Mouse (Mus musculus): ENCODE results near the gene Baiap2l1. TPM values are rescaled to one million over a fixed set of nuclear protein-coding genes. Genes with fewer than 3 reads are reported as not detected.
A peak's percentile ranks its signal among the peaks of the same experiment; 100 is the strongest.

Gene Baiap2l1
- polyA plus RNA-seq, 1 experiment from 2014 or later = 0.16 TPM

- Histone ChIP-seq H3K79me2 (ENCODE audit: inconsistent target) (peaks cover 96% of the 10 kb centered on the region), H3K36me3 (ENCODE audit: inconsistent target) (peaks cover 46% of the 10 kb centered on the region), H3K4me3 (ENCODE audit: inconsistent target) (no peak overlapping the region), H3K27ac (no peak overlapping the region)
- 90% methylated on average over 8 of the region's 8 CpGs for WGBS (ENCODE audit: missing documents)
These were observed 90.2 kb downstream of the Baiap2l1 start for GRCm38 (mm10) chr5:144267535-144268241.

GRCm38 (mm10) chr5:144263496-144263895 is 94.4 kb downstream of the Baiap2l1 start:
- WGBS (ENCODE audit: missing documents) = 89% methylated on average over 12 of the region's 13 CpGs
- Histone ChIP-seq H3K79me2 (ENCODE audit: inconsistent target) (peaks cover 100% of the 10 kb centered on the region), H3K36me3 (ENCODE audit: inconsistent target) (peaks cover 82% of the 10 kb centered on the region), H3K4me3 (ENCODE audit: inconsistent target) (no peak overlapping the region), H3K27ac (no peak overlapping the region)

- Histone ChIP-seq H3K27ac (no peak overlapping the region), H3K4me3 (ENCODE audit: inconsistent target) (no peak overlapping the region), H3K79me2 (ENCODE audit: inconsistent target) (peaks cover 100% of the 10 kb centered on the region), H3K36me3 (ENCODE audit: inconsistent target) (peaks cover 82% of the 10 kb centered on the region)
- WGBS (ENCODE audit: missing documents) = 86% methylated on average over 7 of the region's 9 CpGs
These were observed 94.8 kb downstream of the Baiap2l1 start for GRCm38 (mm10) chr5:144263082-144263481.

- Histone ChIP-seq H3K79me2 (ENCODE audit: inconsistent target) (peaks cover 100% of the 10 kb centered on the region), H3K36me3 (ENCODE audit: inconsistent target) (peaks cover 82% of the 10 kb centered on the region), H3K4me3 (ENCODE audit: inconsistent target) (no peak overlapping the region), H3K27ac (no peak overlapping the region)
- 93% methylated on average over 5 of the region's 5 CpGs for WGBS (ENCODE audit: missing documents)
These were observed 96.1 kb downstream of the Baiap2l1 start for GRCm38 (mm10) chr5:144261829-144262228.

- Histone ChIP-seq H3K79me2 (ENCODE audit: inconsistent target) (peaks cover 100% of the 10 kb centered on the region), H3K36me3 (ENCODE audit: inconsistent target) (peaks cover 77% of the 10 kb centered on the region), H3K4me3 (ENCODE audit: inconsistent target) (no peak overlapping the region), H3K27ac (no peak overlapping the region)
- WGBS (ENCODE audit: missing documents) = 94% methylated on average over 9 of the region's 9 CpGs
These were observed 96.6 kb downstream of the Baiap2l1 start for GRCm38 (mm10) chr5:144261309-144261708.

- peaks cover 68% of the 10 kb centered on the region for H3K36me3 ChIP-seq (ENCODE audit: inconsistent target)
- H3K79me2 ChIP-seq (ENCODE audit: inconsistent target) = peaks cover 99% of the 10 kb centered on the region
- no peak overlapping the region for H3K27ac ChIP-seq
- 93% methylated on average over 8 of the region's 8 CpGs for WGBS (ENCODE audit: missing documents)
- H3K4me3 ChIP-seq (ENCODE audit: inconsistent target) = no peak overlapping the region
These were observed 97.4 kb downstream of the Baiap2l1 start for GRCm38 (mm10) chr5:144260464-144260863.

GRCm38 (mm10) chr5:144259228-144259627 is 98.7 kb downstream of the Baiap2l1 start:
- 95% methylated on average over 6 of the region's 6 CpGs for WGBS (ENCODE audit: missing documents)
- Histone ChIP-seq H3K36me3 (ENCODE audit: inconsistent target) (peaks cover 56% of the 10 kb centered on the region), H3K79me2 (ENCODE audit: inconsistent target) (peaks cover 88% of the 10 kb centered on the region), H3K27ac (peak overlapping the region; percentile 92; the same call in 1 of the 2 replicates), H3K4me3 (ENCODE audit: inconsistent target) (peak overlapping the region; percentile 62; the same call in 1 of the 2 replicates)

GRCm38 (mm10) chr5:144258687-144259086 is 99.2 kb downstream of the Baiap2l1 start:
- H3K4me3 ChIP-seq (ENCODE audit: inconsistent target) = peak overlapping the region; percentile 62; the same call in 1 of the 2 replicates
- 58% methylated on average over 2 of the region's 2 CpGs for WGBS (ENCODE audit: missing documents)
- H3K27ac ChIP-seq = peak overlapping the region; percentile 92
- peaks cover 88% of the 10 kb centered on the region for H3K79me2 ChIP-seq (ENCODE audit: inconsistent target)
- peaks cover 55% of the 10 kb centered on the region for H3K36me3 ChIP-seq (ENCODE audit: inconsistent target)

- Histone ChIP-seq H3K36me3 (ENCODE audit: inconsistent target) (peaks cover 51% of the 10 kb centered on the region), H3K4me3 (ENCODE audit: inconsistent target) (peak overlapping the region; percentile 62; the same call in 1 of the 2 replicates), H3K79me2 (ENCODE audit: inconsistent target) (peaks cover 88% of the 10 kb centered on the region), H3K27ac (peak overlapping the region; percentile 92)
- WGBS (ENCODE audit: missing documents) = 88% methylated on average over 12 of the region's 14 CpGs
These were observed 99.7 kb downstream of the Baiap2l1 start for GRCm38 (mm10) chr5:144258131-144258611.

GRCm38 (mm10) chr5:144257451-144258110 is 100.3 kb downstream of the Baiap2l1 start:
- Histone ChIP-seq H3K4me3 (ENCODE audit: inconsistent target) (peak overlapping the region; percentile 62), H3K79me2 (ENCODE audit: inconsistent target) (peaks cover 88% of the 10 kb centered on the region), H3K27ac (peak overlapping the region; percentile 92), H3K36me3 (ENCODE audit: inconsistent target) (peaks cover 47% of the 10 kb centered on the region; the same call in 1 of the 2 replicates)
- WGBS (ENCODE audit: missing documents) = 90% methylated on average over 3 of the region's 3 CpGs

- H3K27ac ChIP-seq = peak overlapping the region; percentile 92
- peak overlapping the region; percentile 62 for H3K4me3 ChIP-seq (ENCODE audit: inconsistent target)
These were observed 101.0 kb downstream of the Baiap2l1 start for GRCm38 (mm10) chr5:144256888-144257287.

GRCm38 (mm10) chr5:144256541-144256870 is 101.4 kb downstream of the Baiap2l1 start:
- H3K27ac ChIP-seq = peak overlapping the region; percentile 92
- H3K4me3 ChIP-seq (ENCODE audit: inconsistent target) = peak overlapping the region; percentile 62
- H3K79me2 ChIP-seq (ENCODE audit: inconsistent target) = peaks cover 84% of the 10 kb centered on the region
- WGBS (ENCODE audit: missing documents) = 0% methylated on average over 7 of the region's 7 CpGs
- peaks cover 39% of the 10 kb centered on the region; the same call in 1 of the 2 replicates for H3K36me3 ChIP-seq (ENCODE audit: inconsistent target)

More at GRCm38 (mm10) chr5:144256888-144257287, 101.0 kb downstream of the Baiap2l1 start:
- 22% methylated on average over 1 of the region's 1 CpGs for WGBS (ENCODE audit: missing documents)
- H3K36me3 ChIP-seq (ENCODE audit: inconsistent target) = peaks cover 43% of the 10 kb centered on the region; the same call in 1 of the 2 replicates
- peaks cover 84% of the 10 kb centered on the region for H3K79me2 ChIP-seq (ENCODE audit: inconsistent target)

GRCm38 (mm10) chr5:144255632-144256540 is 102.0 kb downstream of the Baiap2l1 start:
- WGBS (ENCODE audit: missing documents) = under 1% methylated on average over 31 of the region's 40 CpGs
- peaks cover 84% of the 10 kb centered on the region for H3K79me2 ChIP-seq (ENCODE audit: inconsistent target)
- H3K27ac ChIP-seq = peak overlapping the region; percentile 92
- peak overlapping the region; percentile 62 for H3K4me3 ChIP-seq (ENCODE audit: inconsistent target)
- H3K36me3 ChIP-seq (ENCODE audit: inconsistent target) = peaks cover 35% of the 10 kb centered on the region; the same call in 1 of the 2 replicates

Measured in macrophage (primary cell).